Mouse (Mus musculus) urinary bladder, postnatal 10 days (tissue): ENCODE data around the gene Slc25a39.
"Not testable (repeated sequence)": the region's sequence is repeated elsewhere in the genome, so short reads cannot be mapped to it uniquely, and the experiment has no call there.

Experiments
- DNase-seq: peaks from one replicate; pipeline ENCODE4 v3.0.0; 2022; ENCODE audit warnings: low spot score

Slc25a39 gene

DNA sequence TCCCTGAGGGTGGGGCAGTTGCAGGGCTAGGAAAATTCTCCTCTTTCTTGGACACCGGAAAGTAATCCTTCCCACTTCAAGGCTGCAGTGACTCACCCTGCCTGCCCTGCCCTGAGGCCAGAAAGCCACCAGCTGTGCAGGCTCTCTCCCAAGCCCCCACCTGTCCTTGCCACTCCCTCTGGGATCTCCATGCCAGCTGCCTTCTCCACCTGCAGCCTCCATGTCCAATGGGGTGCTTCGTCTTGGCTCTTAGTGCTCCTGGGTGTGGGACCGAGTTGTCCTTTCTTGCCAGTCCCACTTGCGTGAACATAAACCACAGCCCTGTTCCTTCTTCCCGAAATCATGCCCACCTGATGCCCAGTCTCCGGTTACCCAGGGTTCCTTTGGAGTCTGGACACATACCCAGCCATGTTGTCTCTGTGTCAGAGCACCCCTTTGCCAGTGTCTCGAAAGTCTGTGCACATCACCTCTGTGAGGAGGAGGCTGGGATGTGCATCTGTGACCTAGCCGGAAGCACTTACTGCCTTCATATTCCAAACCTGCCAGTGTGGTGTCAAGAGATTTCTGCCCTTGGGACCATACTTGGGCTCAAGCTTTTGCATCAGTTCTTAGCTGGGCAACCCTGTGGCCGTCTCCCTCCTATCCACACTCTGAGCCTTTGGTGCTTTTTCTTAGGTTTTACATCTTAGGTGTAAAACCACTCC lies 13.2 kb downstream of the Slc25a39 start:
- DNase-seq, result no peak

DNA sequence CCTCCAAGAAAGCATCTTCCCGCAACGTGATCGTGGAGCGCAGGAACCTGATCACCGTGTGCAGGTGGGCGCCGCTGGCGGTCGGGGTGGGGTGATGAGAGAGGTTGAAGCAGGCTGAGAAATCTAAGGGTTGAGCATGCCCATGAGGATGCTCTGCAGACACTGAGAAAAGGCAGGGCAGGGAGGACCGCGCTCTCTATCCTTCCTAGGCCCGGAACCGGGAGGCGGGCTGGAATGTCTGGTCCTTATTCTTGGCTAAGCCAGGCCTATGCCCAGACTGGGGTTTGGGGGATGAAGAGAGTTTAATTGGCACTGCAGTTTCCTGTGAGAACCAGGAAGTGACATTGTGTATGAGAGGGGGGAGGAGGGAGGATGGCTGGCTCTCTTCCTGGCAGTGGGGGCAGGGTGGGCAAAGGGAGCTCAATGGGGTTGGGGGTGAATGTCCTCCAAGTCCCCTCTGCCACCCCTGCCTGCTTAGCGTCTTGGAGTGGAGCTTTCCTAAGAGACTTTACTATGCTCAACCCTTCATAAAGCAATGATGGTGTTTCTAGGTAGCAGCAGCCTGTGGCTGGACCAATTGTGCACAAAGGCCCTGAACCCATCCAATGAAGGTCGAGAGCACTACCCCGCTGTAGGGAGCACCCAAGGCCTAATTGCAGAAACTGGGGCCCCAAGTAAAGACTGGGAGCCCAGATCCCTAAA lies 13.9 kb downstream of the Slc25a39 start:
- no peak for DNase-seq

DNA sequence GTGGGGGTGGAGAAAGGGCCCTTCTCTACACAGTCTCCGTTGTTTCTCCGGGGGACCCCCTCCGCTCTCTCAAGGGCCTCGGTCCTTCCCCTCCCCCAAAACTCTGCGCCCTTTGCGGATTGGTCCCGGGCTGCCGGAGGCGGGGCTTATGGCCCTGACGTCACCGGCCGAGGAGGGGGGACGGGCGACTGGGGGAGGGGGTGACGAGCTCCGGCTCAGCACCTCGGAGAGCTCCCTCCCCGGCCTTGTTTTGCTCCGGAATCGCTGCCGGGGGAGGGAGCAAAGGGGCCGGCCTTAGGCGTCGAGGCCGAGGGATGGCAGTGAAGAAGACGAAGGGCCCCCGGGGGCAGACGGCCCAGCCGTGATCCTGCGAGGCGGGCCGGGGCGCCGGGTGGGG lies 14.5 kb downstream of the Slc25a39 start, which contains the start of gene Rundc3a:
TSS of gene Rundc3a (plus strand) at position 166 of the 397 bp plus-strand sequence.
- DNase-seq, result peak; percentile 60

DNA sequence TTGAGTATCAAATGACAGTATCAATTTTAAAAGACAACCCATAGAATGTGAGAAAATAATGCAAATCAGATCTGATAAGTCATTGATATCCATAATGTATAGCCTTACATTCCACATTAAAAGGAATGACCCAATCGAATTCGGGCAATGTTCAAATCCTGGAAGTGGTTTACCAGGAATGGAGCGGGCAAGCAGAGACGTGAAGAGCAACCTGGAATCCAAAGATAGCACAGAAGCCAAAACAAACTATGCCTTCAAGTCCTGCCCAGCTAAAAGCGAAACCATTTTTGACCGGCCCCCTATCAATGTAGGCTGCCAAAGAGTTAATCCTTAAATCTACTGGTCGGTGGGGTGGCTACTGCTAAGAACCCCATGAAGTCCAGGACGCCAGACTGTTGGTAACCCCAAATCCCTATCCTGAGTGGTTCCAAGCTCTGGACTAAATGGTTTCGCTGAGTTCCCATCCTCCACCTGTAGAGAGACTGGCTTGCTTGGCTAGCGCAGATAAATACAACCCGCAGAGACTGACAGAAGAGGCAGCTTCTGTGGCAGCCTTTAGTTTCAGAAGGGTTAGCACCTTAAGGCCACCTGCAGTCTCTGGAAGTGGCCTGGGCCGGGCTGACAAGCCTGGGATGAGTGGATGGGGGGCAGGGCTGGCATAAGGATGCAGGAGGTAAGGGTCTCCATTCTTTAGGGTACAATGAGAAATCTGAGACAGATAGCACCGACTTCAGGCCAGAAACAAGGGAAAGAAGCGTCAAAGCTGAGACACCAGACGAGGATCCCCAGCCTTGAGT lies 15.1 kb downstream of the Slc25a39 start:
- no peak for DNase-seq

DNA sequence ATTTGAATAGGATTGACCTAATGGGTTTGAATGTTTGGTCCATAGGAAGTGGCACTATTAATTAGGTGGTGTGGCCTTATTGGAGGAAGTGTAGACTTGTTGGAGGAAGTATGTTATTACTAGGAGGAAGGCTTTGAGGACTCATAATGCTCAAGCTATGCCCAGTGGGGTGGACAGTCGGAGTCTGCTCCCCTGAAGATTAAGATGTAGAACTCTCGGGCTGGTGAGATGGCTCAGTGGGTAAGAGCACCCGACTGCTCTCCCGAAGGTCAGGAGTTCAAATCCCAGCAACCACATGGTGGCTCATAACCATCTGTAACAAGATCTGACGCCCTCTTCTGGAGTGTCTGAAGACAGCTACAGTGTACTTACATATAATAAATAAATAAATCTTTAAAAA lies 18.3 kb downstream of the Slc25a39 start:
- not testable (repeated sequence) for DNase-seq

DNA sequence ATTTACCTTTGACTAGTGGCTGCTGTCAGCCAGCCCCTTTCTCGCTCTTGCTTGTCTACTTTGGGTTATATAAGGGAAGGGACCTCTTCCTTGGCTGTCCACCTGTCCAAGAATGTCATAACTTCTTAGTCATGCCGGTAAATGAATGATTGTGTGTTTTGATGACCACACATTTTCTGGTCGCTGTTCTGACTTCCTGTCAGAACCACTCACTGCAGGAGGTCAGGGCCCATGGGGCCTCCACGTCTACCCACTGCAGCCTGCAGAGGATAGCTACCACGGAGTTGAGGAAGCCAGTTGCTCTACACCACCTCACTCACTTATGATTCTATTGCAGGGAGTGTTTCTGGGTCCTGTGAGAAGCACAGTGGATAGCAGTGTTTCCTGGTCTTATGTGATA lies 21.6 kb downstream of the Slc25a39 start:
- no peak for DNase-seq

DNA sequence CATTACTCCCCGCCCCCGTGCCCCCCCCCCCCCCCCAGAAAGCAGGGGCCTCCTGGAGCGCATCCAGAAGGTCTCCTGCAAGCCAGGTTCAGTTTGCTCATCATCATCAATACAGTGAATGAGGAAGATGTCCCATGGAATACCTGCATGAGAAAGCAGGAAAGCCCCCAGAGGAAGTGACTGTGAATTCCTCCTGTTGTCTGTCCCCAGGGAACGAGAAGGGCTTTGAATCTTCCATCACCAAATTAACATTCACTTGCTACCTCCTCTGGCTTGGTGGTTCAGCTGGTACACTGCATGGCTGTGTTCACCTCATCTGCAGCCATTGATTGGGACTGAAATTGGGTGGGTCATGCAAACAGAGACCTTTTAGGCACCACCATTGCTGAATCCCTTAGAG lies 22.7 kb downstream of the Slc25a39 start:
- DNase-seq, result no peak

DNA sequence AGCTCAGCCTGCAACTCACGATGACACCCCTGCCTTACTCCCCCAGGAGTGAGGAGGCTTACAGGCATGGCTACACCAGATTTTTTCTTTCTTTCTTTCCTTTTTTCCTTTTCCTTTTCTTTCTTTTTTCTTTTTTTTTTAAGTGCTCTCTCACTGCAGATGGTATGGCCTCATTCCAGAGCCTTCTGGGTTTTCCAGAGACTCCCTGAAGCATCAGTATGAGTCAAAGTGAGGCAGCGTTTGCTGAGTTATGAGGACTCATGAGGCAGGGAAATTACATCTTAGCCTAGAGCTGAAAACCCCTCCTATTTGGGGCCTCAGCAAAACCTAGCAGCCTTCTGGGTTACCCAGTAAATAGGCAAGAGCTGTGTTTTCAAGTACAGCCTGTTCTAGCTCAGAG lies 23.3 kb downstream of the Slc25a39 start:
- no peak for DNase-seq

DNA sequence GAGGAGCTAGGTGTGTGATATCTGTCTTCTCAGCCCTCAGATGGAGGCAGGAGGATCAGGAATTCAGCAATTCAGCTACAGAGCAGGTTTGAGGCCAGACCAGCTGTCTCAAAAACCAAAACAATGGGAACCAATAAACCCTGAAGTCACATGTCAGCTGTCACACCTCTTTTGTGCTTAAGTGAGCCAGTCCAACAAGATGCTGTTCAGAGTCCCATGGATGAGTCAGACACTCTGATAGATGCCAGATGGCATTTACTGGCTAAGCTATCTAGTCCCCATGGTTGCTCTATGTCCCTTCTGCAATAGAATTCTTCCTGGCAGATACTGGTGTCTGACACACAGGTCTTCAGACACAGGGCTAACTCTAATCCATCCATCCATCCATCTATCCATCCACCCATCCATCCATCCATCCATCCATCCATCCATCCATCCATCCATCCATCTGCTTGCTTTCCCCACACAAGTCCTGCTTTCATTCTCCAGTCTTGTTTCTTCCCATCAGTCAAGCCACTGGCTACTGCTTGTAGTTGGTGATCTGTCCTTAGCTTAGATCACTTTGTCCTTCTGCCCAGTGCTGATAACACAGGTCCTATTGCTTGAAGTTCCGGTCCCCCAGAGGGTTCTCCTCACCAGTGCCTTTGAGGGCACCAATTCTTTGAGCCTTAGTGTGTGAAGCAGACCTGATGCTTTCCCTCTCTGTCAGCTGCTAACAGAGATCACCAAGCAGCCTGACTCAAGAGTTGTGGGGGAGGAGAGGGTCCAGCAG lies 24.2 kb downstream of the Slc25a39 start:
- DNase-seq, result no peak

DNA sequence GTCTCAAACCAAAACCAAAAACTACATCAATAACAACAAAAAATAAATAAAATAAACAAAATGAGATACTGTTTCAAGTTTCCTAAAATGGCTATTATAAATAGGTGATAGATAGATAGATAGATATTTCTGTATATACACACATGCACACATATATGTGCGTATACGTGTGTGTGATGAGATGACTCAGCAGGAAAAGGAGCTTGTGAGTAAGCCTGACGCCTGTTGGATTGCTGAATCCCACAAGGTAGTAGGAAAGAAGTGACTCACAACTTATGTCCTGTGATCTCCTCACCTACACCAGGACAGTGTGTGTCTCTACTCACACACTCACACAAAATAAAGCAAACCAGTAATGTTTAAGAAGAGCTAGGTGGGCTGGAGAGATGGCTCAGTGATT lies 25.0 kb downstream of the Slc25a39 start:
- DNase-seq, result no peak

DNA sequence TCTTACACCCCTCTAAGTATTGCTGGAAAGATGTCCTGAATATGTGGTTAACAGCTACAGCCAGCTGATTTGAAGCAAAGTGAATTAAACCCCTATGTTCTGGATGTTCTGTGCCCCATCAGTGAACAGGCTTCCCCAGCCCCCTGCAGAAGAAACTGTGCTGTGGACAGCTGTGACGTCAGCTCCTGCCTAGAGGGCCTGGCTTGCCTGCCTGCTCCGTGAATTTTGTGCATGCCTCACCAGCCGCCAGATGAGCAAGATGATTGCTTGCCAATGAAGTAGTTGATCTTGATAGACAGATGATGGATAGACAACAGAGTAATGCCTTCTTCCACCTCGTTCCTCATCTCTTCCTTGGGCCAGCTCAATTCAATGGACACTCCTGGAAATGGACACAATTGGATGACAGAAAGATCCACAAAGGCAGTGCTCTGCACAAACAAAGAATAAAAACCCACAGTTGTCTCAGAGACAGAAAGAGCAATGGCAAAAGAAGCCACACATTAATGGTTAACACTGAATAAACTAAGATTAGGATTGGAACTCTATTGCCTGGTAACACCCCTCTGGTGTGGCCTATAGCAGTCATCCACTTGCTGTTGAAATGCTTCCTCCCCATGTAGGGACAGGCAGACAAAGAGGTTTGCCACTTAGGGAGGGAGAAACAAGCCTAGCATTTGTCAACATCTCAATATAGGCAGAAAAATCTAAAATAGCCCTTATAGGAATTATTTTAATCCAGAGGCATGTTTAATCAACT lies 26.2 kb downstream of the Slc25a39 start:
- DNase-seq, result no peak

DNA sequence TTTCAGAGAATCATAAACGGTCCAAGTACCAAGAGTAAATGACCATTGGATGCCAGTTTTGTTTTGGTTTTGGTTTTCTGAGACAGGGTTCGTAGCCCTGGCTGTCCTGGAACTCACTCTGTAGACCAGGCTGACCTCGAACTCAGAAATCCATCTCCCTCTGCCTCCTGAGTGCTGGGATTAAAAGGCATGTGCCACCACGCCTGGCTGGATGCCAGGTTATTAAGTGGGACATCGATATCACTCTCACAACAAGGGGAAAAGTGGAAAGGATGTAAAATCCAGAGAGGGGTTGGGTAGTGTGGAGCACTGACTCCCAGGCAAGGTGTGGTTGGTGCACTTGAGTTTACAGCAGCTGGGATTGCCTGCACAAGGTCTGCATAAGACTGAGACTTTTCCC lies 27.7 kb downstream of the Slc25a39 start:
- no peak for DNase-seq

DNA sequence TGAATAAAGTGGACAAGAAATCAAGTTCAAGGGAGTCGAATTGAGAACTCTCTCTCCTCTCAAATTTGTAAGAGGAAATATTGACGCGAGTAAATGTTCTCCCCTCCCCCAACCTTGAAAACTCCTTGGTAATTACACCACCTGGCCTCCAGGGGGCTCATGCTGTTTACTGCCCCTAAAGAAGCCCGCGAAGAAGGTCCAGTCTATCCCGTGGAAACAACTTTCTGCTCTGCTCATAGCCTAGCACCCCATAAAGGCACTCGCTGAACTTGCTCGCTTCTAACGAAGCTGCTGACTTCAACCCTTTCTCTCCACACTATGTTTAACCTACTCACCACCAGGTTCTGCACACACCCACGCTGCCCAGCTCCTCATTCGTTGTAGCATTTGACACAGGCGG lies 30.6 kb downstream of the Slc25a39 start:
- DNase-seq, result no peak

DNA sequence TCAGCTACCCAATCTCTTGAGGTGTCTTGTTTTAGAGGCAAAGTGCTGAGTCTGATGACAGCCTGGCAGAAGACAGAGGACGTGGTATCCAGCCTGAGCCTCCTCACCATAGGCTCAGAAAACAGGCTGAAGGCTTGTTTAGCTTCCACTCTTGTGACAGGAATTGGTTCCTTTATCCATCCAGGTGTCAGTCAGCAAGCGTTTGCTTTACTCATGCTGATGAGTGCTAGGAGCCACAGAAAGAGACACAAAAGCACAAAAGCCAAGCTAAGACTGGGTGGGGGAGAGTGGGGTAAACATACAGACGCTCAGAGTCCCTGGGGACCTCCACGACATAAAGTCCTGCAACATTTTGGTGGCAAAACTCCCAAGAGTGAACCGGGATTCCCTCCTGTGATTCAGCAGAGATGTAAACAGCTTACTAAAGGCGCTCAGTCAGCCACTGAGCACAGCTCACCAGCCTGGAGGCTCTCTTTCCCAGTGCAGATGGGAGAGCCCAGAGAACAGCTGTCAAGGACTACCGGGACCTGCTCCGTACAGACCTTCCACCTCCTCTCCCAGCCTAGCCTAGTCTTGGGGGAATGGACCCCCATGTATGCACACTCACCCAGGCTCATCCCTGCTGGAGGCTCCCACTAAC lies 31.4 kb downstream of the Slc25a39 start:
- no peak for DNase-seq

DNA sequence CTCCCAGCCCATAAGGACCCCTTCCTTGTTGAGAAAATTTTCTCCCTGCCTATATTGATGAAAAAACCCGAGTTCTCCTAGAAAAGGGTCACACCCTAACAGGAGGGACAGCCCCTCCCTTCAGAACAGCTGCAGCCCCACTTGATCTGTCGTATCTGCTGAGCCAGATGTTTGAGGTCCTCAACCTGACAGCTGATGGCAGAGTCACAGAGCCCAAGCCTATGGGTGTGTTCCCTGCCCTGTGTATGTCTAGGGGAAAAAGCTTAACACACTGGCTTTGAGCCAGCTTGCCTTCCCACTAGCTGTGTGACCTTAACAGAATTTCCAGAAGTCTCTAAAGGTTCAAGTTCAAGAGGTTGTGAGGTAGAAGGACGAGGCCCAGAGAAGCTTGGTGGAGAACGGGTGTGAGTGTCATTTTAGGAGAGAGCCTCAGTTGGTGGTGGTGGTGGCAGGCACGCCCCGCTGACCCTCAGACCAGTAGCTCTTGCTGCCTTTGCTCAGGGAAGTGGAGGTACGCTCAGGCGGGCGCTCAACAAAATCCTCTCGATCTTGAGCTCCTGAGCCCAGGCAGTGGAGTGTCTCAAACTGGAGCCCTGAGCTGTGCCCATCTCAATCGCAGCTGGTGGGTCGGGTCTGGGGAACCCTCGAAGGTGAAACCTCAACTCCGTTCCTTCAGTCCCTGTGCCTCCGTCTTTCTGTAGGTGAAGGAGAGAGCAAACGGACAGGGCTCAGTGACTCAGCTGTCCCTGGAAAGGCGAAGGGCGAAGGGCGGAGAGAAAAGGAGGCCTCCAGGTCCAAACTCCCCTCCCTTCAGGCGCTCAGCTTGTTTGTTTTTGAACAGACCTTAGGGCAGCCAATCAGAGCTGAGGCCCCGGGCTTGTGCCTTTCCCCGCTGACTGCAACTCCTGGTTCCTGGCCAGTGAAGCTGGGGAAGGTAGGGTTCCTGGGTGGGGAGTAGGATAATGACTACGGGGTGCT lies 32.3 kb downstream of the Slc25a39 start:
- DNase-seq, result no peak

DNA sequence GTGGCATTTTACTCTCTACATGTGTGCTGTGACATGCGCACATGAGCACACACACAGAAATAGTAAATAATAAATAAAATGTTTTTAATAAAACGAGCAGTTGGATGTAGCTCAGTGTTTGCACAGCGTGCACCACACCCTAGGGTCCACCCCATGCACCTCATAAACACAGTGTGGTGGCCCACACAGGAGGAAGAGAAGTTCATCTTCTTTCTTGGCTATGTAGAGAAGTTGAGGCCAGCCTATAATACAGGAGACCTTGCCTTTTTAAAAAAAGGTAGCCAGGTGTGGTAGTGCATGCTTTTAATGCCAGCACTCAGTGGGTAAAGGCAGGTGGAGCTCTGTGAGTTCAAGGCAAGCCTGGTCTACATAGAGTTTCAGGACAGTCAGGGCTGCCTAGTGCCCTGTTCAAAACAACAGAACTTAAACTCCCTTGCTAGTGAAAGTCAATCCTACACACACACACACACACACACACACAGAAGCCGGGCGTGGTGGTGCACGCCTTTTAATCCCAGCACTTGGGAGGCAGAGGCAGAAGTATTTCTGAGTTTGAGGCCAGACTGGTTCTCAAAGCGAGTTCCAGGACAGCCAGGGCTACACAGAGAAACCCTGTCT lies 33.5 kb downstream of the Slc25a39 start:
- DNase-seq, result no peak

DNA sequence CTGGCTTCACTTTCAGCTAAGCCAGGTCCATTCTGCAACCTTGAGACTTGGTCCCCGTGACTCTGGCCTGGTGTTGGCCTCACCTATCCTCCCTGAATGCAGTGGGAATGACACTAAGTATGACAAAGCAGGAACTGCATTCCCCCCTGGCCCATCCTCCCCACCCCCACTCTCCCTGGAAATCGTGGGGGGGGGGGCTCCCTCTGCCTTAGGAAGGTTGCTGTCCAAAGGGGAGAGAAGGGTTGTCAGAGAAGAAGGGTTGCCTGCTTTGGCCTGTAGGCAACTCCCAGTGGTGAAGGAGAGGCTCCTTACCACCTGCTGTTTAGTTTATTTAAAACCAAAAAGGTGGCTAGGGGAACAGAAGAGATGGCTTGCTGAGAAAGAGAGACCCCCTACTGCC lies 34.1 kb downstream of the Slc25a39 start:
- DNase-seq, result no peak

DNA sequence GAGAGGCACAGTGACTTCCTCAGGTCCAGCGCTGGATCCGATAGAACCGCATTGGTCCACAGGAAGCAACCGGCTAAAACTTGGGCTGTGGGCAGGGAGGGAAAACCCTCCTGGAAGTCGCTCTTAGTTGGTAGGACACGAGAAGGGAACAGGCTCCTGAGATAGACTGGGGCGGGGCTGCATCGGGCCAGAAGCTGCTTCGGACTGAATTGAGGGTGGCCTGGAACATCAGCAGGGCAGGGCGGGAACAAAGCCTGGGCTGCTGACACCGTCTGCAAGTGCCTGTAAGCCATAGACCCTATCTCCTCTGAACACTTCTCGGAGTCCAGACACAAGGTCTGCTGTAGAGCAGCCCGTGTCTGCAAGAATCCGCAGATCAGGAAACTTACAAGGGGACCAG lies 34.8 kb downstream of the Slc25a39 start:
- DNase-seq, result no peak
